Mouse (Mus musculus): Measurements from ENCODE around the gene Gmps. TPM values are rescaled to one million over a fixed set of nuclear protein-coding genes. Genes with fewer than 3 reads are reported as not detected.

Gene Gmps
- total RNA-seq, 2 experiments from 2014 or later: 23.4 to 24.7 TPM

GRCm38 (mm10) chr3:64039818-64040784 is 64.2 kb downstream of the Gmps start:
- intact Hi-C loops (cut with DNase I): loop anchor here (2.0 kb wide), 2 partner anchors 267 to 751 kb away; no protein-coding TSS in a partner anchor
- DNase-seq: peak; percentile 87 to 92

Other genes with a start within 250 kb of the Gmps start
- under 1 TPM; 0.20 to 0.43 TPM for gene Plch1, start 76.6 kb upstream of the Gmps start, total RNA-seq (2021)
- gene E130311K13Rik, start 46.6 kb upstream of the Gmps start, total RNA-seq (2021): 1 to 10 TPM; 6.2 to 7.2 TPM
- gene Slc33a1, start 11.3 kb upstream of the Gmps start, total RNA-seq (2021): 10 to 100 TPM in 1 of 2 experiments, 1 to 10 TPM in 1; 9.5 to 12.0 TPM
- gene Vmn2r1, start 105.4 kb downstream of the Gmps start, total RNA-seq (2021): under 1 TPM; 0.05 TPM
- not detected for gene Vmn2r2, start 165.8 kb downstream of the Gmps start, total RNA-seq (2021)

All from heart, postnatal 14 days (tissue).